Comparison of ENCODE assay signal across 14 mouse cellular contexts in genomic region chr3:51230886-51231285, GRCm38 (mm10). TPM values are rescaled to one million over a fixed set of nuclear protein-coding genes. Genes with fewer than 3 reads are reported as not detected.
DNase-seq lines count a peak whose midpoint lies in the region; ATAC-seq lines count a peak whose summit lies in the region.
"Had no signal": no experiment of that assay in that cellular context is flagged by ENCODE, and none has a peak within 500 bp of the region (broad histone marks: within the 10 kb centered on the region; RNA-seq: fewer than 3 reads in every experiment).

No protein-coding gene starts in this region.

- H3K9me3 ChIP-seq in embryonic facial prominence, embryonic 13.5 days = no peaks in the 10 kb centered on the region
- H3K9me3 ChIP-seq in embryonic facial prominence, embryonic 10.5 days = 0 out of 2 replicates have a peak, but pooled peaks cover 2% of the 10 kb centered on the region
- no peaks in the 10 kb centered on the region for H3K9me3 ChIP-seq in heart, embryonic 16.5 days (replicated peaks; ENCODE audit: control insufficient read depth, low read length)
- H3K9me3 ChIP-seq in neural tube, embryonic 13.5 days = no peaks in the 10 kb centered on the region
- H3K9me3 ChIP-seq: midbrain, embryonic 12.5 days had no signal

- H3K36me3 ChIP-seq in embryonic facial prominence, embryonic 13.5 days = no peaks in the 10 kb centered on the region
- H3K36me3 ChIP-seq in embryonic facial prominence, embryonic 10.5 days (replicated peaks) = peaks cover 9% of the 10 kb centered on the region; the same call in 1 of the 2 replicates
- H3K36me3 ChIP-seq in heart, embryonic 16.5 days (ENCODE audit: control insufficient read depth, insufficient read depth) = no peaks in the 10 kb centered on the region
- H3K36me3 ChIP-seq in neural tube, embryonic 13.5 days = no peaks in the 10 kb centered on the region
- H3K36me3 ChIP-seq: midbrain, embryonic 12.5 days had no signal

- no peak overlapping the region for H3K9ac ChIP-seq in embryonic facial prominence, embryonic 13.5 days
- H3K9ac ChIP-seq in heart, embryonic 16.5 days (ENCODE audit: low read length) = 0 out of 2 replicates have a peak overlapping the region, but pooled peaks have one; percentile 24
- H3K9ac ChIP-seq in neural tube, embryonic 13.5 days = no peak overlapping the region
- H3K9ac ChIP-seq: hindbrain, embryonic 14.5 days; midbrain, embryonic 12.5 days had no signal

- H3K4me3 ChIP-seq in embryonic facial prominence, embryonic 13.5 days = no peak overlapping the region
- H3K4me3 ChIP-seq in embryonic facial prominence, embryonic 10.5 days = no peak overlapping the region
- no peak overlapping the region for H3K4me3 ChIP-seq in heart, embryonic 16.5 days (ENCODE audit: low read length)
- H3K4me3 ChIP-seq in neural tube, embryonic 13.5 days = no peak overlapping the region
- H3K4me3 ChIP-seq: midbrain, embryonic 12.5 days had no signal

- intact Hi-C loops in heart, postnatal 10 days (cut with DNase I) = loop anchor here (5.0 kb wide), 1 partner anchor 176 kb away; the partner anchor contains the start of gene Ndufc1

- DNase-seq in embryonic facial prominence, embryonic 10.5 days (ENCODE audit: low spot score) = no peak
- DNase-seq in heart, postnatal 10 days = no peak
- DNase-seq in neural tube, embryonic 10.5 days (ENCODE audit: extremely low spot score, low spot score) = no peak
- no peak for DNase-seq in spleen, adult 12 weeks (ENCODE audit: low spot score)
- DNase-seq in embryo, embryonic 9.5 days (ENCODE audit: extremely low spot score) = no peak
- DNase-seq: adrenal gland, postnatal 10 days; cerebellum, adult 11-12 months; lung, postnatal 10 days; right cerebral cortex, postnatal 4 days had no signal

- peak overlapping the region; percentile 39; the same call in 1 of the 2 replicates for H3K27ac ChIP-seq in embryonic facial prominence, embryonic 13.5 days
- H3K27ac ChIP-seq in embryonic facial prominence, embryonic 10.5 days (replicated peaks) = no peak overlapping the region; the same call in 1 of the 2 replicates
- H3K27ac ChIP-seq in heart, embryonic 16.5 days (ENCODE audit: low read length) = peak overlapping the region; percentile 24
- H3K27ac ChIP-seq in neural tube, embryonic 13.5 days (replicated peaks) = peak overlapping the region; percentile 14; the same call in 1 of the 2 replicates
- H3K27ac ChIP-seq: hindbrain, embryonic 14.5 days; midbrain, embryonic 12.5 days had no signal

- no peak overlapping the region for H3K4me2 ChIP-seq in embryonic facial prominence, embryonic 13.5 days
- H3K4me2 ChIP-seq in heart, embryonic 16.5 days (ENCODE audit: low read depth, low read length) = no peak overlapping the region
- no peak overlapping the region for H3K4me2 ChIP-seq in neural tube, embryonic 13.5 days
- H3K4me2 ChIP-seq: hindbrain, embryonic 14.5 days; midbrain, embryonic 12.5 days had no signal

- WGBS in embryonic facial prominence, embryonic 13.5 days = 75% methylated on average over 5 of the region's 5 CpGs
- 83% methylated on average over 5 of the region's 5 CpGs for WGBS in embryonic facial prominence, embryonic 10.5 days
- 66% methylated on average over 5 of the region's 5 CpGs for WGBS in heart, embryonic 16.5 days
- 79% methylated on average over 5 of the region's 5 CpGs for WGBS in neural tube, embryonic 13.5 days

- peaks cover 40% of the 10 kb centered on the region for H3K4me1 ChIP-seq in embryonic facial prominence, embryonic 13.5 days
- peaks cover 26% of the 10 kb centered on the region for H3K4me1 ChIP-seq in embryonic facial prominence, embryonic 10.5 days
- H3K4me1 ChIP-seq in heart, embryonic 16.5 days (ENCODE audit: control insufficient read depth, insufficient read depth, low read length) = peaks cover 41% of the 10 kb centered on the region
- peaks cover 38% of the 10 kb centered on the region for H3K4me1 ChIP-seq in neural tube, embryonic 13.5 days (replicated peaks)

- no peaks in the 10 kb centered on the region for H3K27me3 ChIP-seq in embryonic facial prominence, embryonic 13.5 days
- H3K27me3 ChIP-seq in embryonic facial prominence, embryonic 10.5 days (replicated peaks; ENCODE audit: low read depth, poor library complexity, severe bottlenecking) = no peaks in the 10 kb centered on the region
- no peaks in the 10 kb centered on the region for H3K27me3 ChIP-seq in heart, embryonic 16.5 days (ENCODE audit: control insufficient read depth, insufficient read depth, low read length)
- no peaks in the 10 kb centered on the region for H3K27me3 ChIP-seq in neural tube, embryonic 13.5 days
- H3K27me3 ChIP-seq: midbrain, embryonic 12.5 days had no signal

- no peak for ATAC-seq in embryonic facial prominence, embryonic 13.5 days (ENCODE audit: insufficient number of reproducible peaks, insufficient read depth, low FRiP score, low TSS enrichment, low read depth)
- ATAC-seq in heart, embryonic 16.5 days (replicated peaks; ENCODE audit: extremely low read depth, insufficient read depth, low FRiP score) = no peak
- ATAC-seq in neural tube, embryonic 13.5 days (ENCODE audit: low read depth) = no peak

RNA-seq across cellular contexts. Expression of gene Noct, which starts 6.6 kb away (rescaled TPM):
- polyA plus RNA-seq in embryonic facial prominence, embryonic 13.5 days (2015; fragmentation: Nextera tagmentation; extraction: Ambion mirVana) = 9.6 and 9.9 TPM in 2 replicates
- polyA plus RNA-seq in embryonic facial prominence, embryonic 10.5 days (2016; fragmentation: Nextera tagmentation; extraction: Ambion mirVana) = 9.6 and 10.1 TPM in 2 replicates
- polyA plus RNA-seq in heart, embryonic 16.5 days (2015; fragmentation: Nextera tagmentation; extraction: Ambion mirVana) = 9.8 and 11.1 TPM in 2 replicates
- total RNA-seq in heart, postnatal 10 days (2021) = 10 to 100 TPM; 28.9 to 75.4 TPM
- polyA plus RNA-seq in neural tube, embryonic 13.5 days (2015; fragmentation: Nextera tagmentation; extraction: Ambion mirVana) = 21.5 and 22.8 TPM in 2 replicates
